ENCODE assay signal across 9 mouse cellular contexts in the genomic region with DNA sequence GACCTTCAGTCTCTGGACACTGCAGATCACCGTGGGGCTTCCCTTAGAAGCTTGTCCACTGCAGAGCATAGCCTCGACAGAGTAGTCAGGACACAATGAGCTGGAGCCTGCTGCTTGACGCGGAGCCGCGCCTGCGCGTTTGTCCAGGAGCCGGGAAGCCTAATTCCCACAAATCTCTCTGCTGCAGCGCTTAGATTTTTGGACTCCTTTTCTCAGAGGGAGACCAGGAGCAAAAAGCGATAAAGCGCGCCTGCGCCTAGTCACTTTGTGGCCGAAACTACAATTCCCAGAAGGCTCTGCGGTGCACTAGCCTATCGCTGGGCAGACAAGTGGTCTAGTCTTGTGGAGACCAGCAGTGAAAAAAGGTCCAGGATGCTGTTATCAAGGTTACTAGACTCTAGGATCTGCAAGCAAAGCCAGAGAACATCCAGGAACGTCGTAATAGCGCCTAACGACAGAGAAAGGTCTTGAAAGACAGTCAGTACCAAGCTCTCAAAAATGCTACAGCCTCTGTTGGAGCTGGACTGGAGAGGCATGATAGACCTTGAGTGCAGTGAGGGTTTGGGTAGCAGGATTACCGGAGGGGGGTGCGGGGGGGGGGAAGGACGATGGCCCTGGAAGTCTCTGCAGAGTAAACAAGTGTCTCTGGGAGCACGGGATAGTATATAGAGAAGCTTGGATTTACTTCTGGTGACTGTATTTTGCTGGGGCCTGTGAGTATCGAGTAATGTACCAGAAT. TPM values are rescaled to one million over a fixed set of nuclear protein-coding genes. Genes with fewer than 3 reads are reported as not detected.
DNase-seq lines count a peak whose midpoint lies in the region; ATAC-seq lines count a peak whose summit lies in the region.
"Had no signal": no experiment of that assay in that cellular context is flagged by ENCODE, and none has a peak within 500 bp of the region (broad histone marks: within the 10 kb centered on the region; RNA-seq: fewer than 3 reads in every experiment).

A gene (minus strand): TSS at position 262 of the 739 bp plus-strand sequence.

- WGBS in embryonic facial prominence, embryonic 12.5 days = 7% methylated on average over 26 of the region's 26 CpGs
- WGBS in midbrain, embryonic 10.5 days = 7% methylated on average over 26 of the region's 26 CpGs

- peak within 1 kb of the TSS; percentile 65 for H3K27ac ChIP-seq in embryonic facial prominence, embryonic 12.5 days
- peak within 1 kb of the TSS; percentile 88 for H3K27ac ChIP-seq in midbrain, embryonic 10.5 days (replicated peaks)

- H3K9me3 ChIP-seq in embryonic facial prominence, embryonic 12.5 days = peaks cover under 1% of the 10 kb centered on the region; the same call in 1 of the 2 replicates
- H3K9me3 ChIP-seq in midbrain, embryonic 10.5 days (replicated peaks) = peaks cover 8% of the 10 kb centered on the region

- intact Hi-C loops in left cerebral cortex, postnatal 14 days (cut with DNase I) = loop anchor here (1.0 to 2.0 kb wide), 2 partner anchors 25 to 44 kb away; a partner anchor contains a TSS

- no peaks in the 10 kb centered on the region for H3K27me3 ChIP-seq in embryonic facial prominence, embryonic 12.5 days
- no peaks in the 10 kb centered on the region for H3K27me3 ChIP-seq in midbrain, embryonic 10.5 days (ENCODE audit: low read depth, poor library complexity, severe bottlenecking)

- peaks cover 22% of the 10 kb centered on the region for H3K36me3 ChIP-seq in embryonic facial prominence, embryonic 12.5 days
- peaks cover 32% of the 10 kb centered on the region for H3K36me3 ChIP-seq in midbrain, embryonic 10.5 days

- H3K4me2 ChIP-seq in embryonic facial prominence, embryonic 12.5 days (replicated peaks) = peak within 1 kb of the TSS; percentile 58

- peak within 1 kb of the TSS; percentile 45 for H3K4me3 ChIP-seq in embryonic facial prominence, embryonic 12.5 days
- peak within 1 kb of the TSS; percentile 62 for H3K4me3 ChIP-seq in midbrain, embryonic 10.5 days
- H3K4me3 ChIP-seq: megakaryocyte, embryonic 14.5 days had no signal

- peak; percentile 88 for ATAC-seq in embryonic facial prominence, embryonic 12.5 days (ENCODE audit: insufficient number of reproducible peaks, insufficient read depth, low FRiP score, low TSS enrichment)
- ATAC-seq in erythroid progenitor cell, adult 5-6 weeks (replicated peaks; ENCODE audit: low FRiP score, poor library complexity, severe bottlenecking) = no peak

- peak; percentile 51 to 79 for DNase-seq in adrenal gland, postnatal 4 days (ENCODE audit: low spot score in 2 of 2)
- peak; percentile 99 for DNase-seq in heart, adult 11 months
- peak; percentile 93 for DNase-seq in kidney, adult 11 months
- peak; percentile 95 for DNase-seq in left cerebral cortex, postnatal 14 days (ENCODE audit: low spot score in 2 of 2)
- DNase-seq in midbrain, embryonic 10.5 days (ENCODE audit: low spot score) = peak; percentile 90
- DNase-seq in skeletal muscle tissue, adult 2 months (ENCODE audit: low read depth, low spot score) = peak; percentile 76

- peak within 1 kb of the TSS; percentile 60 for H3K9ac ChIP-seq in embryonic facial prominence, embryonic 12.5 days

- peaks cover 9% of the 10 kb centered on the region for H3K4me1 ChIP-seq in embryonic facial prominence, embryonic 12.5 days
- H3K4me1 ChIP-seq in midbrain, embryonic 10.5 days = peaks cover 19% of the 10 kb centered on the region
- H3K4me1 ChIP-seq: megakaryocyte, embryonic 14.5 days had no signal

RNA-seq across cellular contexts. Expression of the gene that starts here (rescaled TPM):
- total RNA-seq in adrenal gland, postnatal 4 days (2021) = 1 to 10 TPM; 6.0 to 6.7 TPM
- 13.7 and 15.5 TPM in 2 replicates for polyA plus RNA-seq in embryonic facial prominence, embryonic 12.5 days (2016; fragmentation: Nextera tagmentation; extraction: Ambion mirVana)
- total RNA-seq in left cerebral cortex, postnatal 14 days (2021) = 1 to 10 TPM; 5.9 to 6.7 TPM
- 12.8 and 17.6 TPM in 2 replicates for polyA plus RNA-seq in midbrain, embryonic 10.5 days (2016; fragmentation: Nextera tagmentation; extraction: Ambion mirVana)
- not detected in 2 replicates for total RNA-seq in erythroid progenitor cell, adult 5-6 weeks (2015; ENCODE audit: low replicate concordance)
- total RNA-seq in erythroid progenitor cell, adult 5-6 weeks (2017; ENCODE audit: low replicate concordance) = not detected in 2 replicates

Comparison
In these comparisons a context has a peak if more than half of its experiments do, and no peak if none do; other contexts are left out.
1. RNA of the gene that starts here (total RNA-seq): 5.9 to 6.7 TPM in left cerebral cortex, postnatal 14 days and 6.0 to 6.7 TPM in adrenal gland, postnatal 4 days; not detected in erythroid progenitor cell, adult 5-6 weeks; every median in the first group is over 4 times any median in the second.
2. Peak in every context shown above with its lines, with median percentiles within 50 percentile points of each other: DNase-seq.